Mouse (Mus musculus): Measurements from ENCODE around the gene Tubb2a. TPM values are rescaled to one million over a fixed set of nuclear protein-coding genes. Genes with fewer than 3 reads are reported as not detected.
A peak's percentile ranks its signal among the peaks of the same experiment; 100 is the strongest.
"Not testable (repeated sequence)": the region's sequence is repeated elsewhere in the genome, so short reads cannot be mapped to it uniquely, and the experiment has no call there.

Tubb2a gene
- polyA plus RNA-seq, 1 experiment from 2014 or later, result 2,201 TPM

DNA sequence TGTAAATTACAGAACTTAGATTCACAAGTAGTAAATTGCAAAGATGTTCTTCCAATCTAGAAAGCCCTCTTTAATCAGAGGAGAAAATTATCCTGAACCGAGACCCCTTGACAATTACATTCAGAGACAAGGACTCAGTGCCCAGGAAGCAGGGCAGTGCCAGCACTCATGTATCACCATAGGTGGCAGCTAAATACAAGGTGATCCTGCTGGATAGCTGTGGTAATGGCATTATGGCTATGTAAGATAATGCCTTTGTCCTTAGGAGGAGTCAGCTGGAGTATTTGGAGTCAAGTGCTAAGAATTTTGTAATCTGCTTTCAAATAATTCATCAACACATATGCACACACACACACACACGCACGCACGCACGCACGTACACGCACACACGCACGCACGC is 23.4 kb upstream of the Tubb2a start:
- H3K27me3 ChIP-seq (ENCODE audit: control insufficient read depth, insufficient read depth, low read length), result no peaks in the 10 kb centered on the region
- 94% methylated on average over 10 of the region's 10 CpGs for whole genome bisulfite sequencing
- no peak for ATAC-seq (ENCODE audit: low FRiP score, low TSS enrichment)

DNA sequence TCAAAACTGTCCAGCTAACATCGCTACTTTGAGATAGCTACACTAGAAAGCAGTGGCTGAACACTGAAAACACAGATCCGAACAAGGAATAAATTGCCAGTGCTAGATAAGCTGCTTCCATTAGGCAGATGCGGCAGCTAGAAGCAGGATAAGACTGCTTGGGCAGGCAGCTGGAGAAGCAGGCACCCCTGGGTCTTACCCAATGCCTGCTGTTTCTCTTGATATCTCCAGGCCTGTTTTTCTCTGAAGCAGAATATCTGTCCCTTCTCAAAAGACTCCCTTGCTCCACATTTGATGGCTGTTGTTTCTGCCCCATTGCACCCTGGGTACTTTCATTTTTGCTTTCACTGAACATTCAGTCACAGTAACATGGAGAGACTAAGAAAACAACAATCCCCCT is 22.9 kb upstream of the Tubb2a start:
- Histone ChIP-seq H3K9me3 (ENCODE audit: control insufficient read depth, low read length) (no peaks in the 10 kb centered on the region), H3K27ac (replicated peaks; ENCODE audit: low read depth, low read length) (no peak overlapping the region; the same call in 1 of the 2 replicates), H3K27me3 (ENCODE audit: control insufficient read depth, insufficient read depth, low read length) (no peaks in the 10 kb centered on the region), H3K9ac (replicated peaks; ENCODE audit: low read length) (no peak overlapping the region), H3K36me3 (ENCODE audit: control insufficient read depth, insufficient read depth, low read length) (no peaks in the 10 kb centered on the region), H3K4me2 (ENCODE audit: low read length) (no peak overlapping the region), H3K4me1 (ENCODE audit: control insufficient read depth, insufficient read depth, low read length) (peaks cover 11% of the 10 kb centered on the region), H3K4me3 (replicated peaks; ENCODE audit: low read depth, low read length) (no peak overlapping the region)
- DNase-seq (no peak), ATAC-seq (ENCODE audit: low FRiP score, low TSS enrichment) (no peak)
- WGBS, result 69% methylated on average over 3 of the region's 3 CpGs

More for the DNA sequence above, 23.4 kb upstream of the Tubb2a start:
- no peak overlapping the region for H3K4me2 ChIP-seq (ENCODE audit: low read length)
- peaks cover 8% of the 10 kb centered on the region for H3K4me1 ChIP-seq (ENCODE audit: control insufficient read depth, insufficient read depth, low read length)
- H3K9ac ChIP-seq (replicated peaks; ENCODE audit: low read length), result no peak overlapping the region
- H3K36me3 ChIP-seq (ENCODE audit: control insufficient read depth, insufficient read depth, low read length), result no peaks in the 10 kb centered on the region
- no peak for DNase-seq
- no peak overlapping the region for H3K27ac ChIP-seq (replicated peaks; ENCODE audit: low read depth, low read length)
- H3K4me3 ChIP-seq (replicated peaks; ENCODE audit: low read depth, low read length), result no peak overlapping the region
- no peaks in the 10 kb centered on the region for H3K9me3 ChIP-seq (ENCODE audit: control insufficient read depth, low read length)

DNA sequence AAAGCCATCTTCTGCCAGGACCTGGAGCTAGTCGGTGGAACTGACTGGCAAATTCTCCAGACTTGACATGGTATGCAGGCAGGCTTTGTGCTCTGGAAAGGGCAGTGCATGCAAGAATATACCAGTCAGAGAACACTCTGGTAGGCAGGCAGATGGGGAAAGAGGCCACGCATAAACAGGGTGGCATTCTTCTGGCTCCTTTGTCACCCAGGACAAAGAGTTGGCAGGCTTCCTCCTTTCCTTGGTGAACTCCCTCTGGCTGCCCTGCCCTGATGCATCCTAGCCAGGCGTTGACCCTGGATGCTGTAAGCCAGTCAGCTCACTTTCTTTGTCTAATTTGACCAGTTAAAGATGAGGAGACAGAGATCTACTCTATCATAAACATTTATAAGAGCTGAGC is 19.3 kb upstream of the Tubb2a start:
- Histone ChIP-seq H3K4me3 (replicated peaks; ENCODE audit: low read depth, low read length) (no peak overlapping the region), H3K36me3 (ENCODE audit: control insufficient read depth, insufficient read depth, low read length) (no peaks in the 10 kb centered on the region), H3K9ac (replicated peaks; ENCODE audit: low read length) (no peak overlapping the region), H3K4me2 (ENCODE audit: low read length) (no peak overlapping the region), H3K9me3 (ENCODE audit: control insufficient read depth, low read length) (no peaks in the 10 kb centered on the region), H3K4me1 (ENCODE audit: control insufficient read depth, insufficient read depth, low read length) (peaks cover 17% of the 10 kb centered on the region), H3K27me3 (ENCODE audit: control insufficient read depth, insufficient read depth, low read length) (no peaks in the 10 kb centered on the region), H3K27ac (replicated peaks; ENCODE audit: low read depth, low read length) (peak overlapping the region; percentile 75)
- ATAC-seq (ENCODE audit: low FRiP score, low TSS enrichment) (no peak), DNase-seq (no peak)
- WGBS, result 43% methylated on average over 3 of the region's 3 CpGs

DNA sequence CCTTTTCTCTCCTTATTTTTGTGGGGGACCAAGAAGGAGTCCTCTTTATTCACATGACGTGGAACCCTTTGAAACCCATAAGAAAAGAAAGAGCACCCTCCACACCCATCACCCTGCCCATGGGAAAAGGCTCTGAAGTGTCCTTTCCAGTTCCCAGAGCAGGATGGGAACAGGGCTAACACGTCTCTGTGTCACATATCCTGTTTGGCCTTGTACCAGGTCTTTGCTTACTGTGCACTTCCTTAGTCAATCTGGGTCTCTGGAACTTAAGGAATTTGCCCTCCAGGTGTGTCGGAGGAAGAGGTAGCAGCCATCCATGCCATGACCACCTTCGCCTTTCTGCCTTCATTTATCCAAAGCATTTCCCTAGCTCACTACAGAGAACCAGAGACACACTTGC is 18.6 kb upstream of the Tubb2a start:
- Histone ChIP-seq H3K4me1 (ENCODE audit: control insufficient read depth, insufficient read depth, low read length) (peaks cover 17% of the 10 kb centered on the region), H3K27me3 (ENCODE audit: control insufficient read depth, insufficient read depth, low read length) (no peaks in the 10 kb centered on the region), H3K4me3 (replicated peaks; ENCODE audit: low read depth, low read length) (no peak overlapping the region), H3K9ac (replicated peaks; ENCODE audit: low read length) (0 out of 2 replicates have a peak overlapping the region, but pooled peaks have one; percentile 1), H3K9me3 (ENCODE audit: control insufficient read depth, low read length) (no peaks in the 10 kb centered on the region), H3K36me3 (ENCODE audit: control insufficient read depth, insufficient read depth, low read length) (no peaks in the 10 kb centered on the region), H3K27ac (replicated peaks; ENCODE audit: low read depth, low read length) (peak overlapping the region; percentile 75), H3K4me2 (ENCODE audit: low read length) (peak overlapping the region; percentile 39)
- 54% methylated on average over 4 of the region's 4 CpGs for WGBS
- DNase-seq (no peak), ATAC-seq (ENCODE audit: low FRiP score, low TSS enrichment) (peak; percentile 51; the same call in 1 of the 2 replicates)

DNA sequence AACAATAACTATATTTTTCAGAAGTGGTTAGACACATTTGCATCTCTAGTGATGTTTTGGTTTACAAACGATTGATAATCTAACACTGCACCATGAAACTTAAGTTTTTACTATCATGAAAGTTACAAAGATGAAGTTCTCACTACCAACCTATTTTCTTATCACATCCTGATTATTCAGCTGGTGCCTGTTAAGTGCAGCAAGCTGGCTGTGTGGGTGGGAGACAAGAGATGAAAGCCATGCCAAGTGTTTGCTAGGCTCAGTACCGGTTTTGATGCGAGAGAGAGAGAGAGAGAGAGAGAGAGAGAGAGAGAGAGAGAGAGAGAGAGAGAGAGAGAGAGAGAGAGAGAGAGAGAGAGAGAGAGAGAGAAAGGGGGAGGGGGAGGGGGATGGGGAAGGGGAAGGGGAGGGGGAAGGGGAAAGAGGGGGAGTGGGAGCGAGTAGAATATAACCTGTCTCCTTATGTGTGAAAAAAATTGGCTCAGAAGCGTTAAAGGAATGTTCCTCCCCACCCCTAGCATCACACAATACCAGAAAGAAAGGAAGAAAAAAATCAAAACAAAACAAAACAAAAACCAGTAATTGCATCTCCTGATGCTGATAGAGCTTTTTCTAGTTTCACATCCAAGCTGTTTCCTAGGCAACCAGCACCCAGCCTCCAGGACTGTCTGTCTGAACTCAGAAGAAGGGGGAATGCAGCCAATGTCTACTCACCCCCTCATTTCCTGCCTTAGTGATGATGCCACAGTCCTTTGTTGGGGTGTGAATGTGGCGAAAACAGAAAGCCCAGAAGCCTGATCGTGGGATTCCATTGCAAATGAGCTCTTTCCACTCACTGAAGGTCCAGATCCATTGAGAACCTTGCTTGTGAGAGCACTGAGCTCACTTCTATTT is 18.0 kb upstream of the Tubb2a start:
- no peaks in the 10 kb centered on the region for H3K36me3 ChIP-seq (ENCODE audit: control insufficient read depth, insufficient read depth, low read length)
- 16% methylated on average over 6 of the region's 7 CpGs for WGBS
- no peaks in the 10 kb centered on the region for H3K9me3 ChIP-seq (ENCODE audit: control insufficient read depth, low read length)
- DNase-seq (peak; percentile 87), ATAC-seq (ENCODE audit: low FRiP score, low TSS enrichment) (peak; percentile 94)
- peak overlapping the region; percentile 75 for H3K27ac ChIP-seq (replicated peaks; ENCODE audit: low read depth, low read length)
- 0 out of 2 replicates have a peak overlapping the region, but pooled peaks have one; percentile 1 for H3K9ac ChIP-seq (replicated peaks; ENCODE audit: low read length)
- H3K4me1 ChIP-seq (ENCODE audit: control insufficient read depth, insufficient read depth, low read length), result peaks cover 17% of the 10 kb centered on the region
- no peaks in the 10 kb centered on the region for H3K27me3 ChIP-seq (ENCODE audit: control insufficient read depth, insufficient read depth, low read length)
- H3K4me3 ChIP-seq (replicated peaks; ENCODE audit: low read depth, low read length), result no peak overlapping the region
- H3K4me2 ChIP-seq (ENCODE audit: low read length), result peak overlapping the region; percentile 39

DNA sequence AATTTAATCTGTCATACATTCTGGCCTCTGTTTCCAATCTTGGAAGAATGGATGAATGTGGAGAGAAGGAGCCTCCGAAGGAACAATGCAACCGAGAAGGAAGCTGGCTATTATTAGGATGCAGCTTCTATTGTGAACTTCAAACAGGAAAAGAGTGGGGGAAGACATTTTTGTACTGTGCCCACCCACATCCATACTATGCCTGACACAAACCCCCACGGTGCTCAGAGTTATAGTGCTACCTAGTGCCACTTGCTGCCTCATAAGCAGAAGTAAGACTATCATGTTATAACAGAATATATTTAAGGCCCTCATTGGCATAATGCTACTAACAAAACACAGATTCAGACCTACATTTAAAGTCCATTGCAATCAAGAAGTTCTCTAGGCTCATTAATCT is 11.6 kb upstream of the Tubb2a start:
- Histone ChIP-seq H3K9me3 (ENCODE audit: control insufficient read depth, low read length) (no peaks in the 10 kb centered on the region), H3K4me2 (ENCODE audit: low read length) (peak overlapping the region; percentile 46), H3K4me1 (ENCODE audit: control insufficient read depth, insufficient read depth, low read length) (peaks cover 29% of the 10 kb centered on the region), H3K4me3 (replicated peaks; ENCODE audit: low read depth, low read length) (no peak overlapping the region), H3K9ac (replicated peaks; ENCODE audit: low read length) (no peak overlapping the region), H3K27ac (replicated peaks; ENCODE audit: low read depth, low read length) (peak overlapping the region; percentile 93), H3K36me3 (ENCODE audit: control insufficient read depth, insufficient read depth, low read length) (no peaks in the 10 kb centered on the region), H3K27me3 (ENCODE audit: control insufficient read depth, insufficient read depth, low read length) (no peaks in the 10 kb centered on the region)
- DNase-seq (no peak), ATAC-seq (ENCODE audit: low FRiP score, low TSS enrichment) (peak; percentile 31; the same call in 1 of the 2 replicates)
- 11% methylated on average over 3 of the region's 3 CpGs for WGBS

DNA sequence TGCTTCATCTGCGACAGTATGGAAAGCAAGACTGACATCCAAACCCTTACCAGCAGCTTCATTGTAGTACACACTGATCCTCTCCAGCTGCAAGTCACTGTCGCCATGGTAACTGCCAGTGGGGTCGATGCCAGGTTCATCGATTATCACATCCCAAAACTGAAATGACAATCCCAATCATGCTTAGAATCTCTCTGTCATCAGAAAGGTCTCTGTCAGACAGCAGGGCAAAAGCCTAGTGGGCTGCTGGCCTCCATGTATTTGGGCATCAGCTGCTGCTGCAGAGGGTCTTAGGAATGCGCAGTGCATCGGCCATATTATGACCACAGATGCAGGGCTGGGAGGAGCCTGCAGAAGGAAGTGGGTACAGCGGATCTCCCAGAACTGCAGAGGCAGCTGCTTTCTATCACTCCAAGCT is 11.1 kb upstream of the Tubb2a start:
- Histone ChIP-seq H3K36me3 (ENCODE audit: control insufficient read depth, insufficient read depth, low read length) (no peaks in the 10 kb centered on the region), H3K9ac (replicated peaks; ENCODE audit: low read length) (peak overlapping the region; percentile 43; the same call in 1 of the 2 replicates), H3K4me3 (replicated peaks; ENCODE audit: low read depth, low read length) (peak overlapping the region; percentile 16), H3K27me3 (ENCODE audit: control insufficient read depth, insufficient read depth, low read length) (no peaks in the 10 kb centered on the region), H3K27ac (replicated peaks; ENCODE audit: low read depth, low read length) (peak overlapping the region; percentile 93), H3K4me2 (ENCODE audit: low read length) (peak overlapping the region; percentile 46), H3K4me1 (ENCODE audit: control insufficient read depth, insufficient read depth, low read length) (peaks cover 29% of the 10 kb centered on the region), H3K9me3 (ENCODE audit: control insufficient read depth, low read length) (no peaks in the 10 kb centered on the region)
- WGBS, result 14% methylated on average over 7 of the region's 7 CpGs
- DNase-seq (peak; percentile 77), ATAC-seq (ENCODE audit: low FRiP score, low TSS enrichment) (peak; percentile 84)

DNA sequence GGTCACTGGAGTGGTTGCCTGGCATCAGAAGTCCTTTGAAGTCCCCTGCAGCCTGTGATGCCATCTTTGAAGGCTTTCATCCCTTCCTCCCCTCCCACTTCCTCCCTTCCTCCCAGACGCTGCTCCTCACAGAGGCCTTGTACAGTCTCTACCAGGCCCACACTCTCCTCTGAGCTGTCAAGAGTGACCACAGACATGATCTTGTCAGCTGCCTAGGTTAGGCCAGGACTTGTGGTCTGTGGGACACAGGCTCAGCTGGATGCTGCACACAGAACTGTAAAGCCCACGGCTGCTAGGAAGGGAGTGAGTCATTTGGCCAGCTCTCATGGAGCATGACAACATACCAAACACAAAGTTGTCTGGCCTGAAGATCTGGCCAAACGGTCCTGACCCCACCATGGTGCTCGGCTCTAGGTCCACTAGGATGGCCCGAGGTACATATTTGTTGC is 10.4 kb upstream of the Tubb2a start:
- not testable (repeated sequence) for H3K36me3 ChIP-seq (ENCODE audit: control insufficient read depth, insufficient read depth, low read length); H3K9ac ChIP-seq (replicated peaks; ENCODE audit: low read length); H3K9me3 ChIP-seq (ENCODE audit: control insufficient read depth, low read length); H3K4me3 ChIP-seq (replicated peaks; ENCODE audit: low read depth, low read length); DNase-seq; H3K27me3 ChIP-seq (ENCODE audit: control insufficient read depth, insufficient read depth, low read length)
- peak; percentile 31; the same call in 1 of the 2 replicates for ATAC-seq (ENCODE audit: low FRiP score, low TSS enrichment)
- peak overlapping the region; percentile 46 for H3K4me2 ChIP-seq (ENCODE audit: low read length)
- peaks cover 29% of the 10 kb centered on the region for H3K4me1 ChIP-seq (ENCODE audit: control insufficient read depth, insufficient read depth, low read length)
- 42% methylated on average over 5 of the region's 5 CpGs for WGBS
- H3K27ac ChIP-seq (replicated peaks; ENCODE audit: low read depth, low read length), result peak overlapping the region; percentile 93
